Mouse (Mus musculus) limb, embryonic 11.5 days (tissue): ENCODE measurements at regions not wholly inside any gene's neighbourhood (a gene's known extent, or its start where the extent isn't known, plus 50 kb on each side); places are given as distances from the start of the nearest gene placed in this dataset.

Source experiments
- ATAC-seq: fragments of 200-750 bp; cut with Nextera tagmentation; 2 replicates; pipeline ENCODE4 v1.8.0; 2017; ENCODE audit warnings: low read depth; ENCODE audit not compliant: insufficient number of reproducible peaks, low FRiP score, low TSS enrichment
- DNase-seq: peaks from one replicate; pipeline ENCODE4 v3.0.0-alpha.2; 2015; ENCODE audit warnings: low spot score
- H3K27ac ChIP-seq: fragments of 300-500 bp; sonication (generic); replicated peaks from 2 replicates; pipeline ENCODE4 v1.5.1; 2014; ENCODE audit warnings: low read depth, mild to moderate bottlenecking, low read length
- H3K27me3 ChIP-seq: fragments of 300-500 bp; sonication (generic); 2 replicates; pipeline ENCODE4 v1.6.1; 2014; ENCODE audit warnings: mild to moderate bottlenecking, low read length, mixed read lengths; ENCODE audit not compliant: control insufficient read depth, insufficient read depth
- H3K36me3 ChIP-seq: fragments of 300-500 bp; sonication (generic); 2 replicates; pipeline ENCODE4 v1.6.1; 2014; ENCODE audit warnings: mild to moderate bottlenecking, low read length, moderate library complexity, mixed read lengths; ENCODE audit not compliant: control insufficient read depth, insufficient read depth
- H3K4me1 ChIP-seq: fragments of 300-500 bp; sonication (generic); 2 replicates; pipeline ENCODE4 v1.6.1; 2014; ENCODE audit warnings: low read length, mixed read lengths; ENCODE audit not compliant: control insufficient read depth, insufficient read depth
- H3K4me2 ChIP-seq: fragments of 300-500 bp; sonication (generic); 2 replicates; pipeline ENCODE4 v1.6.1; 2014; ENCODE audit warnings: low read depth, mild to moderate bottlenecking, moderate library complexity; ENCODE audit not compliant: severe bottlenecking
- H3K4me3 ChIP-seq: fragments of 300-500 bp; sonication (generic); 2 replicates; pipeline ENCODE4 v1.5.1; 2014; ENCODE audit warnings: low read depth, low read length
- H3K9ac ChIP-seq: fragments of 300-500 bp; sonication (generic); 2 replicates; pipeline ENCODE4 v1.6.1; 2014; ENCODE audit warnings: mild to moderate bottlenecking, low read length
- H3K9me3 ChIP-seq: fragments of 300-500 bp; sonication (generic); 2 replicates; pipeline ENCODE4 v1.6.1; 2016; ENCODE audit warnings: low read length; ENCODE audit not compliant: control insufficient read depth
- whole genome bisulfite sequencing: fragments of 180-500 bp; shearing (Covaris S2); extraction: QIAGEN DNeasy Blood & Tissue Kit; methylation state at CpG from one replicate; pipeline ENCODE4 v1.1.7; 2014; 5-methylcytosine and 5-hydroxymethylcytosine counted together

DNA sequence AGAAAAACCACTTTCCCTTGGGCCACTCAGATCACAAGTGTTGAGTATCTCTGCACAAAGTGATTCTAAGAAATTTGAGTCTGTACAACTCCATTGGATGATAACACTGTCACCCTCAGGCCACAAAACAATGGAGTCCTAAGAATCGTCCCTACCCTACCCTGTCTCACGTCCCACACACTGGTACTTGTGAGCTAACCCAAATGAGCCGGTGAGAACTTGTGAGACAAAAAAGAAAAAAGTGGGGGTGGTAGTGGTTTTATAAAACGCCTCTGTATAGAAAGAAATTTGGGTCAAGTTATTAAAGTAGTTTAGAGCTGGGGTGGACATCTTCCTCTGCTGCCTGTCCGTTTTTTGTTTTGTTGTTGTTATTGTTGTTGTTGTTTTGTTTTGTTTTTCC is 264.8 kb upstream of the 4930412O13Rik start:
- no peaks in the 10 kb centered on the region for H3K4me1 ChIP-seq
- no peaks in the 10 kb centered on the region for H3K9me3 ChIP-seq
- no peak for DNase-seq
- no peak overlapping the region for H3K9ac ChIP-seq
- no peak overlapping the region for H3K4me2 ChIP-seq
- no peak overlapping the region for H3K27ac ChIP-seq
- no peak overlapping the region for H3K4me3 ChIP-seq
- no peaks in the 10 kb centered on the region for H3K36me3 ChIP-seq
- no peak for ATAC-seq
- no peaks in the 10 kb centered on the region for H3K27me3 ChIP-seq
- 84% methylated on average over 5 of the region's 5 CpGs for WGBS

DNA sequence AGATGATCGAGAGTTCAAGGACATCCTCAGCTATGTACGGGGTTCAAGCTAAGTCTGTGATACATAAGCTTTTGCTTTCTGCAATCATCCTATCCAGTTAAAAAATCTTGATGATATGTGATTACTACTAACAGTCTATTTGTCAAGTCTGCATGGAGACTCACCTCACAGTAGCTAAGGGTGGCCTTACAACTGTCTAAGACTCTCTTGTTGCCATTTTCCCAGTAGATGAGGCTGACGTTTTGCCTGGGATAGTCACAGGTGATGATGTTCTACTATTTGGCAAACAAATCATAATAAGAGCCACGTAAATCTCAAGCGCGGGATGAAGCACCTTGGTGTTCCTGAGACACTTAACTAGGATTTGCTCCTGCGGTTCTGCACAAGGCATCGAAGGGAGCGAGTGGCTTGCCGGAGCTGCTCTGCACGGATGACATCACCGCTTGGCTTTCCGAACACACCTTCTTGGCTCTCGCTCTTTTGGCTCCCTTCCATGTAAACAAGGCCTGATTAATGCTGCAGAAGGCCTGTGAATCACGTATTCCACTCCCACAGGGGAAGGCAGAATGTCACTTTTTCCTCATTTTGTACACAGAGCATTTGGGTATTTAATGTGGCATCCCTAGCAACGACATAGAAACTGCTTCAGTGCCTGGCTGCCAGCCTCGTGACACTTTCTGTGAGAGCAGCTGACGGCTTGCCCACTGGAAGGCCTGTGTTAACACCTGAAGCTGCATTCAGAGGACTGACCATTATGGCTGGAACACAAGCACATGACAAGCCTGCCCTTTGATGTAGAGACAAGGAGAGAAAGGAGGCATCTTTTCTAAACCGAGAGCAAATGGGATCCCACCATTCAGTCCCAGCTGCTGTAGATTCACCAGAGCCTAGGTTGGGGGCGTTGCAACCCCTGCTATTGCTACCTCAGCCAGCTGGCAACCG is 260.5 kb upstream of the 4930412O13Rik start:
- Histone ChIP-seq H3K4me3 (no peak overlapping the region), H3K27ac (no peak overlapping the region), H3K4me2 (no peak overlapping the region), H3K27me3 (no peaks in the 10 kb centered on the region), H3K9me3 (no peaks in the 10 kb centered on the region), H3K4me1 (no peaks in the 10 kb centered on the region), H3K9ac (no peak overlapping the region), H3K36me3 (no peaks in the 10 kb centered on the region)
- ATAC-seq (no peak), DNase-seq (no peak)
- WGBS: 83% methylated on average over 21 of the region's 21 CpGs

DNA sequence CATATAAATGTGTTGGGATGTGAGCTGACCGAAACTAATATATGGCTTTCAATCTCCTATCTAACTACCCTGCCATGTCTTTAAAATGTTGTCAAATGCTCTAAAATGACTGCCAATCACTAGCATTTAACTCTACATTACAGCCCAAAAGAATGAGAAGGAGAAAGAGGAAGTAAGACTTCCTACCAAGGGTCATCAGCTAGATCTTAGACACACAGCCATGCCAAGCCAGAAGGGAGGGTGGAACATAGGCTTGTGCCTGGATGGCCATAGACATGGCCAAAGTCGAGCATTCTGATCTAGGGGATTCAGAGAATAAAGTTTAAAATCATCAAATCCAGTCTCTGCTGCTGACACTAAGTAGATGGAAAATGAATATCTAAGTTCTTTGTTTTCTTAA is 257.4 kb upstream of the 4930412O13Rik start:
- 77% methylated on average over 2 of the region's 2 CpGs for WGBS
- ATAC-seq (no peak), DNase-seq (no peak)
- no peaks in the 10 kb centered on the region for H3K36me3 ChIP-seq
- no peaks in the 10 kb centered on the region for H3K27me3 ChIP-seq
- no peak overlapping the region for H3K27ac ChIP-seq
- H3K4me3 ChIP-seq: no peak overlapping the region
- no peak overlapping the region for H3K9ac ChIP-seq
- no peaks in the 10 kb centered on the region for H3K4me1 ChIP-seq
- no peak overlapping the region for H3K4me2 ChIP-seq
- H3K9me3 ChIP-seq: no peaks in the 10 kb centered on the region

DNA sequence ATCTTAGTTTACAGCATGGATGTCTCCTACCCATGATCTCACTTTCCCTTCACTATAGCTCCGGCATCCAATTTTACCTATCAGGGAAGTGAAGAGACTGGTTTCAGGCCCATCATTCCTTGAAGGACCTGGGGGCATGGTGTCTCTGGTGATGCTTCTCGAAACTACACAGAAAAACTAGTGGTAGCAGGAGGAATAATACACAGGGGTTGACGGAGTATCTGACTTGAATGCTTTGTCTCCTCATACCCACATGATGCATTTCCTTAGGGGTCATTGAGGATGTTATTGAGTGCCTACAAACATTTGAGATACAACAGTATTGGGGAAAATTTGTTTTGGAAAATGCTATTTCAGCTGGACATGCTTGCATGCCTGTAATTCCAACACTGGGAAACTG is 253.0 kb upstream of the 4930412O13Rik start:
- Histone ChIP-seq H3K27ac (no peak overlapping the region), H3K9me3 (no peaks in the 10 kb centered on the region), H3K36me3 (no peaks in the 10 kb centered on the region), H3K4me2 (no peak overlapping the region), H3K27me3 (no peaks in the 10 kb centered on the region), H3K4me3 (no peak overlapping the region), H3K4me1 (no peaks in the 10 kb centered on the region), H3K9ac (no peak overlapping the region)
- DNase-seq (no peak), ATAC-seq (no peak)
- 81% methylated on average over 3 of the region's 3 CpGs for WGBS

DNA sequence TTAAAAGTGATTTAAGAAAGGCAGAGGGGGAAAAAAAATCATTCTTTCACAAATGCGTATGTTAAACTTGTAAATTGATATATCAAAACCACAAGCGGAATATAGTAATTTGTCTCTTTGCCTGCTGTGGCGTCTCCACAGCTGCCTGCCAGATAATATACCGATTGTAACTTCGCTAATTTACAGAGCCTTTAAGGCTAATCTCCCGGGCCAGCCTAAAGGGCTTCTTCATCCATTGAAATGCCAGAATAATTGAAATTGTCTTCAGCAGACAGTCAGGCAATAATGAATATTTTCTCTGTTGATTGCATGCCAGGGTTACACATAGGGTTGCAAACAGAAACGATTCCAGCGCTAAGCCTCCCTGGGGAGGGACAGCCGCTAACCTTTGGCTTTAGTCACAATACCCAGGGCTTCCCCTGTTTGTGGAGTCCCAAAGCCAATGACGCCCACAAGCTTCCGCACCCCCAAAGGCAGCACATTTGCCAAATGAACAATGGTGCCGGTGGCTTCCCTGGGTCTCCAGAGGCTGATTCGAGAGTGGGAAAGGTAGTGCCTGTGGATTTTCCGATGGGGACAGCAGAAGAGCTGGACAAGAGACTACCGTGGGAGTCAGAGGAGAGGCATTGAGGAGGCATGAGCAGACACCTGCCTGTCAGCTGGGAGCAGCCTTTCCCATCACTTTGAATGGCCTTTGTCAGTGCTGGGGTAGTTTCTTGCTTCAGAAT is 248.2 kb upstream of the 4930412O13Rik start:
- Histone ChIP-seq H3K4me2 (no peak overlapping the region), H3K9me3 (no peaks in the 10 kb centered on the region), H3K4me1 (no peaks in the 10 kb centered on the region), H3K9ac (no peak overlapping the region), H3K36me3 (no peaks in the 10 kb centered on the region), H3K27me3 (no peaks in the 10 kb centered on the region), H3K4me3 (no peak overlapping the region), H3K27ac (no peak overlapping the region)
- DNase-seq (no peak), ATAC-seq (no peak)
- 51% methylated on average over 15 of the region's 15 CpGs for WGBS

DNA sequence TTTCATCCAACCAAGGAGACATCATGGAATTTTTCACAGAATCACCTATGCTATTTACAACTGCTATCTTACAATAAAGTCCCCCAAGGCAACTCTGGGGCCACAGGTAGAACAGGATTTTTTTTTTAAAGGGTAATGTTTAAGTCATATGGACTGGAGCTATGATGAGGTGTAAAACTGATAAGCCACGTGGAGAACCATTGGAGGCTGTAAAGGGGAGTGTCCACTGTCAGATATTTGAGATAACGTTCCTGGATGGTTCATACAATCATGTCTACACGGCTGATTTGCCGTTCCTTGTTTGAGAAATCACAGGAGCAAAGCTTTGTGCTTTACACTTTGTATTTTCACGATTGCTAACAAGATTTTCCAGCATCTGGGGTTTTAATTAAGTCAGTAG is 241.8 kb upstream of the 4930412O13Rik start:
- Histone ChIP-seq H3K4me1 (no peaks in the 10 kb centered on the region), H3K9ac (no peak overlapping the region), H3K9me3 (no peaks in the 10 kb centered on the region), H3K27me3 (no peaks in the 10 kb centered on the region), H3K27ac (no peak overlapping the region), H3K4me2 (no peak overlapping the region), H3K36me3 (no peaks in the 10 kb centered on the region), H3K4me3 (no peak overlapping the region)
- no peak for DNase-seq
- no peak for ATAC-seq
- WGBS: 69% methylated on average over 5 of the region's 5 CpGs

DNA sequence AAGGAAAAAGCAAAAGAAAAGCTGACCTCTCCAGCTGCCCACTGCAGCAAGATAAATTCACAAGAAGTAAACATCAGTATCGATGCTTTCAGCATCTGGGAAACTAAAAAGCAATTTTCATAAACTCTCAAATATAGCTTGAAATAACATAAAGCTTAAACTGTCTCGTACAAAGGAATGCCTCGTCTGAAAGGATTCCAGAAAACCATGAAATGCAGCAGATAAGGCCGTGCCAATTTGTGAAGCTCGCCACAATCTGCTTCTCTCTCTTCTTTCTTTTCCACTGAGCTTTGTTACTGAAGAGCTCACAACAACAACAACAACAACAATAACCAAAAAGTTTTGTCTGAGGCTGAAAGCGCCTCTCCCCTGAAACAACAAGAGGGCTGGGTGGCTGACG is 239.4 kb upstream of the 4930412O13Rik start:
- Histone ChIP-seq H3K4me3 (no peak overlapping the region), H3K9ac (no peak overlapping the region), H3K9me3 (no peaks in the 10 kb centered on the region), H3K4me2 (no peak overlapping the region), H3K36me3 (no peaks in the 10 kb centered on the region), H3K27me3 (no peaks in the 10 kb centered on the region), H3K27ac (no peak overlapping the region), H3K4me1 (no peaks in the 10 kb centered on the region)
- ATAC-seq (no peak), DNase-seq (no peak)
- WGBS: 88% methylated on average over 7 of the region's 7 CpGs

DNA sequence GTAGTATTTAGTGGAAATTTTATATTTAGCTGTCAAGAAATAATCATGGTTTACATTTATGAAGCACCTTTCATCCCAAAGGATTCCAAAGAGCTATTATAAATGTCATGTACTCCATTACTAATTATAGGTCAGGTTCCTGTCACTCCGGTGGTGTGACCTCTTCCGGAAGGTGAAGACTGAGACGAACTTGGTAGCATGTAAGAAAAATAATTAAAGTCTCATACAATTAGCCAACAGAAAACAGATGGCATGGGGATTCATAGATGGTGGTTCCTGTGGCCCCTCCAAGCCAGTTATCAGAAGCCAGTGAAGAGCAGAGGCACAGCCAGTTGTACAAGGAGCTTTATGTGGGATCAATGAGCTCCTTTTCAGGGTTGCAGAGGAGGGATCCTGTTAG is 238.6 kb upstream of the 4930412O13Rik start:
- Histone ChIP-seq H3K9me3 (no peaks in the 10 kb centered on the region), H3K4me3 (no peak overlapping the region), H3K9ac (no peak overlapping the region), H3K27me3 (no peaks in the 10 kb centered on the region), H3K4me1 (no peaks in the 10 kb centered on the region), H3K4me2 (no peak overlapping the region), H3K27ac (no peak overlapping the region), H3K36me3 (no peaks in the 10 kb centered on the region)
- ATAC-seq: no peak
- 50% methylated on average over 3 of the region's 3 CpGs for WGBS
- DNase-seq: no peak
